Mouse (Mus musculus): ENCODE results near the gene Gm28998.
"Not testable (repeated sequence)": the region's sequence is repeated elsewhere in the genome, so short reads cannot be mapped to it uniquely, and the experiment has no call there.

Gm28998 gene

GRCm38 (mm10) chrY:7253487-7253886, at the start of gene Gm28998:
Gm28998 (plus strand) TSS chrY:7253787.
- not testable (repeated sequence) for DNase-seq (ENCODE audit: low read depth, low spot score)

All from retina, postnatal 7 days (tissue).